Mouse (Mus musculus) retina, adult 2 months (tissue): ENCODE results near the gene Rab3d.
A peak's percentile ranks its signal among the peaks of the same experiment; 100 is the strongest.

Source experiments
- DNase-seq: peaks from one replicate; pipeline ENCODE4 v3.0.0-alpha.2; 2012; ENCODE audit warnings: low read depth, low spot score

Rab3d gene

GRCm38 (mm10) chr9:21938234-21938855 is 20.4 kb upstream of the Rab3d start:
- DNase-seq: no peak

GRCm38 (mm10) chr9:21937711-21938175 is 19.8 kb upstream of the Rab3d start:
- DNase-seq: no peak

- peak; percentile 89 for DNase-seq
Observed at GRCm38 (mm10) chr9:21936692-21937570, 18.9 kb upstream of the Rab3d start, which contains the start of gene Plppr2. Gene Plppr2, plus strand, starts transcription at chr9:21937033.

- no peak for DNase-seq
Observed at GRCm38 (mm10) chr9:21935466-21936131, 17.6 kb upstream of the Rab3d start.

- DNase-seq: no peak
Observed at GRCm38 (mm10) chr9:21934021-21934420, 16.0 kb upstream of the Rab3d start.

- no peak for DNase-seq
Observed at GRCm38 (mm10) chr9:21932445-21933137, 14.6 kb upstream of the Rab3d start.

- no peak for DNase-seq
Observed at GRCm38 (mm10) chr9:21932006-21932405, 14.0 kb upstream of the Rab3d start.

GRCm38 (mm10) chr9:21929208-21929607 is 11.2 kb upstream of the Rab3d start:
- DNase-seq: no peak

GRCm38 (mm10) chr9:21927208-21927753 is 9.3 kb upstream of the Rab3d start, which contains the start of the genes Ccdc159 and Tmem205:
Gene Ccdc159, plus strand, starts transcription at chr9:21927471.
Gene Tmem205, minus strand, starts transcription at chr9:21927556.
- peak; percentile 90 for DNase-seq

- no peak for DNase-seq
Observed at GRCm38 (mm10) chr9:21926784-21927183, 8.8 kb upstream of the Rab3d start.

- DNase-seq: no peak
Observed at GRCm38 (mm10) chr9:21926155-21926554, 8.2 kb upstream of the Rab3d start.

- no peak for DNase-seq
Observed at GRCm38 (mm10) chr9:21925506-21925905, 7.5 kb upstream of the Rab3d start.

GRCm38 (mm10) chr9:21925034-21925433 is 7.0 kb upstream of the Rab3d start:
- no peak for DNase-seq

- no peak for DNase-seq
Observed at GRCm38 (mm10) chr9:21924099-21924493, 6.1 kb upstream of the Rab3d start.

GRCm38 (mm10) chr9:21923490-21924098 is 5.6 kb upstream of the Rab3d start:
- DNase-seq: no peak

- no peak for DNase-seq
Observed at GRCm38 (mm10) chr9:21923036-21923435, 5.0 kb upstream of the Rab3d start.

- no peak for DNase-seq
Observed at GRCm38 (mm10) chr9:21918692-21919384, 846 bp upstream of the Rab3d start.

- DNase-seq: no peak
Observed at GRCm38 (mm10) chr9:21917493-21918034, 428 bp downstream of the Rab3d start.

GRCm38 (mm10) chr9:21916851-21917492 is 1.0 kb downstream of the Rab3d start:
- no peak for DNase-seq
